ENCODE assay signal across 21 mouse cellular contexts in the genomic region with DNA sequence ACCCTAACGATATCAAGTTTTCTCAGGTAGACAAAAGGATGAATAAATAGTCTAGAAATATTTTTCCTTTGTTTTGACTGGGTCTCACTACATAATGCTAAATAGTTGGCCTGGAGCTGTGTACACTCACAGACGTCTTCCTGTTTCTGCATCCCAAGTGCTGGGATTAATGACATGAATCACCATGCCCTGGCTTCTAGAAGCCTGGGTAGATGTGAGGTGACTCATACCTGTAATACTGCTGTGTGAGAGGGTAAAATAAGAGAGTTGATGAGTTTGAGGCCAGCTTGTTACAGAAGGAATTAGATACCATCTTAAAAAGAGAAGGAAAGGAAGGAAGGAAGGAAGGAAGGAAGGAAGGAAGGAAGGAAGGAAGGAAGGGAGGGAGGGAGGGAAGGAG. TPM values are rescaled to one million over a fixed set of nuclear protein-coding genes. Genes with fewer than 3 reads are reported as not detected.
A peak's percentile ranks its signal among the peaks of the same experiment; 100 is the strongest.
DNase-seq lines count a peak whose midpoint lies in the region; ATAC-seq lines count a peak whose summit lies in the region.
"Had no signal": no experiment of that assay in that cellular context is flagged by ENCODE, and none has a peak within 500 bp of the region (broad histone marks: within the 10 kb centered on the region; RNA-seq: fewer than 3 reads in every experiment).

No protein-coding gene starts in this region.

- no peak overlapping the region for H3K27ac ChIP-seq in forebrain, embryonic 15.5 days (replicated peaks)
- H3K27ac ChIP-seq: embryonic facial prominence, embryonic 13.5 days; embryonic facial prominence, embryonic 15.5 days; forebrain, embryonic 10.5 days; forebrain, embryonic 12.5 days had no signal

- H3K4me2 ChIP-seq in forebrain, embryonic 15.5 days (replicated peaks), result no peak overlapping the region
- H3K4me2 ChIP-seq: embryonic facial prominence, embryonic 13.5 days; embryonic facial prominence, embryonic 15.5 days; forebrain, embryonic 12.5 days had no signal

- WGBS in forebrain, embryonic 15.5 days, result 38% methylated on average over 2 of the region's 2 CpGs

- H3K9ac ChIP-seq in forebrain, embryonic 15.5 days (replicated peaks), result no peak overlapping the region
- H3K9ac ChIP-seq: embryonic facial prominence, embryonic 13.5 days; embryonic facial prominence, embryonic 15.5 days; forebrain, embryonic 12.5 days; forebrain, postnatal 0 days had no signal

- no peaks in the 10 kb centered on the region for H3K27me3 ChIP-seq in forebrain, embryonic 15.5 days
- H3K27me3 ChIP-seq: embryonic facial prominence, embryonic 13.5 days; embryonic facial prominence, embryonic 15.5 days; forebrain, embryonic 12.5 days had no signal

- no peak overlapping the region for H3K4me3 ChIP-seq in forebrain, embryonic 15.5 days
- H3K4me3 ChIP-seq: embryonic facial prominence, embryonic 13.5 days; embryonic facial prominence, embryonic 15.5 days; erythroblast, embryonic 14.5 days; forebrain, embryonic 10.5 days; forebrain, embryonic 12.5 days had no signal

- no peaks in the 10 kb centered on the region for H3K4me1 ChIP-seq in forebrain, embryonic 15.5 days
- H3K4me1 ChIP-seq: embryonic facial prominence, embryonic 13.5 days; embryonic facial prominence, embryonic 15.5 days; forebrain, embryonic 10.5 days; forebrain, embryonic 12.5 days had no signal

- no peaks in the 10 kb centered on the region for H3K9me3 ChIP-seq in forebrain, embryonic 15.5 days
- H3K9me3 ChIP-seq: embryonic facial prominence, embryonic 13.5 days; embryonic facial prominence, embryonic 15.5 days; forebrain, embryonic 10.5 days; forebrain, embryonic 12.5 days had no signal

- DNase-seq in 3134 (ENCODE audit: extremely low read depth, insufficient read length, low spot score), result peak; percentile 60
- peak; percentile 76 for DNase-seq in 3T3-L1 (ENCODE audit: low read depth, low spot score)
- peak; percentile 50 for DNase-seq in NIH3T3 (ENCODE audit: low read depth)
- DNase-seq: adrenal gland, adult 8-10 months; adrenal gland, postnatal 14 days; adrenal gland, postnatal 36 days; cerebellum, adult 11-12 months; cerebellum, adult 2 months; cerebellum, adult 9-10 months; cerebellum, postnatal 10 days; cerebellum, postnatal 25 days; embryo, embryonic 11 days; forebrain, postnatal 0 days had no signal

- no peak for ATAC-seq in forebrain, embryonic 15.5 days (replicated peaks)
- no peak for ATAC-seq in activated CD4-positive, CD25-positive, alpha-beta regulatory T cell, adult 4 months
- ATAC-seq: forebrain, embryonic 14.5 days; forebrain, postnatal 0 days had no signal

- H3K36me3 ChIP-seq in forebrain, embryonic 15.5 days, result no peaks in the 10 kb centered on the region
- H3K36me3 ChIP-seq: embryonic facial prominence, embryonic 13.5 days; embryonic facial prominence, embryonic 15.5 days; forebrain, embryonic 10.5 days; forebrain, embryonic 12.5 days had no signal

RNA-seq across cellular contexts. Expression of a gene that starts 15.2 kb away (rescaled TPM):
- 21.0 and 21.9 TPM in 2 replicates for polyA plus RNA-seq in forebrain, embryonic 15.5 days (2015; fragmentation: Nextera tagmentation; extraction: Ambion mirVana)
- under 1 TPM in 1 of 2 experiments, not detected in 1; 0.03 TPM for polyA plus RNA-seq in activated CD4-positive, CD25-positive, alpha-beta regulatory T cell, adult 4 months (2017; shearing (Covaris generic))
- polyA plus RNA-seq: erythroblast, embryonic 14.5 days had no signal

Comparison
In these comparisons a context has a peak if more than half of its experiments do, and no peak if none do; other contexts are left out.
1. RNA of a gene that starts 15.2 kb away (polyA plus RNA-seq): 21.0 to 21.9 TPM in forebrain, embryonic 15.5 days; 0.03 TPM in activated CD4-positive, CD25-positive, alpha-beta regulatory T cell, adult 4 months; every median in the first group is over 10 times any median in the second.
2. Peak in every context shown above with its lines, with median percentiles within 50 percentile points of each other: DNase-seq.